Mouse (Mus musculus) G1E (cell line): ENCODE measurements around the gene Acot11.

Experiments
- CTCF ChIP-seq: IDR thresholded peaks from 2 replicates; pipeline ENCODE4 v1.5.1; 2012; ENCODE audit warnings: low read depth, low read length, inconsistent platforms, mixed read lengths
- GATA1 ChIP-seq: IDR thresholded peaks from 2 replicates; pipeline ENCODE4 v1.6.1; 2012; ENCODE audit warnings: borderline replicate concordance, low read length, inconsistent platforms, mixed read lengths
- GATA2 ChIP-seq: IDR thresholded peaks from 2 replicates; pipeline ENCODE4 v1.6.1; 2012; ENCODE audit warnings: low read depth, low read length, inconsistent platforms, borderline replicate concordance
- TAL1 ChIP-seq: conservative IDR thresholded peaks from 2 replicates; pipeline ENCODE4 v1.6.1; 2012; ENCODE audit warnings: low read depth, low read length, inconsistent platforms, mixed read lengths

DNA sequence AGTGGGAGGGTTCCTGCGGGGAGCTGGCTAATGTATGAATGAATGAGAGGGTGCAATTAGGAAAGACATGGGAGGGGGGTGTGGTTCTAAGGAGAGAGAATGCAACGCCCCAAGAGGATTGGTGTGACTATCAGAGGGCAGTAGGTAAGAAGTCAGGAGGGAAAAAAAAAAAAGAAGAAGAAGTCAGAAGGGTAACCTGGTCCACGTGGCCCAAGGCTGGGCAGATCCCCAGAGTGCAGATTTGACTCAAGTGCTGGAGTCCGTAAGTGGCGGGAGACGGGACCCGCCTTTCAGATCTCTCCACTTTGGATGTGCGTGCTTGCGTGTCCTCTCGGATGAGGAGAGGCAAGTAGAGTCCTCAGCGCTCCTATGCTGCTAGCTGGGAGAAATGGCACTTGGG, 16.2 kb downstream of the Acot11 start:
- TF ChIP-seq CTCF (no peak), TAL1 (no peak), GATA1 (no peak), GATA2 (no peak)
